Mouse (Mus musculus) CH12.LX (cell line): ENCODE measurements at regions not wholly inside any gene's neighbourhood (a gene's known extent, or its start where the extent isn't known, plus 50 kb on each side); places are given as distances from the start of the nearest gene placed in this dataset.

Source experiments
- DNase-seq: peaks from one replicate; pipeline ENCODE4 v3.0.0-alpha.2; 2013; ENCODE audit errors: extremely low read depth
- H3K27ac ChIP-seq: 2 replicates; pipeline ENCODE4 v1.5.1; 2012; ENCODE audit warnings: low read depth, mild to moderate bottlenecking, control low read depth, moderate library complexity; ENCODE audit not compliant: insufficient read depth
- H3K27me3 ChIP-seq: replicated peaks from 2 replicates; pipeline ENCODE3; 2012; ENCODE audit warnings: inconsistent platforms
- H3K36me3 ChIP-seq, 2 experiments: replicated peaks in 1 of 2; 2 replicates each; pipeline versions ENCODE3 to v1.6.1; 2012; ENCODE audit warnings: inconsistent platforms in 1 of 2, low read length in 1 of 2, mild to moderate bottlenecking in 1 of 2, mixed read lengths in 1 of 2, moderate library complexity in 1 of 2; ENCODE audit not compliant: control insufficient read depth in 1 of 2, insufficient read depth in 1 of 2
- H3K4me1 ChIP-seq, 2 experiments: 2 replicates each; pipeline ENCODE4 v1.6.1; 2012; ENCODE audit warnings: inconsistent platforms in 1 of 2, moderate library complexity in 1 of 2; ENCODE audit not compliant: insufficient read depth in 2 of 2, control insufficient read depth in 1 of 2
- H3K4me2 ChIP-seq: 2 replicates; pipeline ENCODE4 v1.6.1; 2012; ENCODE audit warnings: low read depth, mild to moderate bottlenecking, control low read depth; ENCODE audit not compliant: poor library complexity, insufficient read depth, severe bottlenecking
- H3K4me3 ChIP-seq, 3 experiments: fragments of 150-350 bp in 1 of 3; sonication (generic) in 1 of 3; replicated peaks in 1 of 3; 2 replicates each; pipeline versions ENCODE3 to v1.5.1; 2011 to 2012; ENCODE audit warnings: low read depth in 2 of 3, low read length in 2 of 3, mild to moderate bottlenecking in 2 of 3, moderate library complexity in 2 of 3, control low read depth in 1 of 3, improper control_type of control experiment in 1 of 3, inconsistent platforms in 1 of 3, mixed read lengths in 1 of 3; ENCODE audit not compliant: poor library complexity in 1 of 3
- H3K79me2 ChIP-seq: replicated peaks from 2 replicates; pipeline ENCODE4 v1.6.1; 2012; ENCODE audit warnings: mild to moderate bottlenecking, moderate library complexity; ENCODE audit not compliant: control insufficient read depth, poor library complexity, insufficient read depth, severe bottlenecking; ENCODE audit errors: extremely low read depth
- H3K9ac ChIP-seq: 2 replicates; pipeline ENCODE4 v1.6.1; 2012; ENCODE audit warnings: low read depth, mild to moderate bottlenecking, control low read depth, moderate library complexity; ENCODE audit not compliant: insufficient read depth
- H3K9me3 ChIP-seq: replicated peaks from 2 replicates; pipeline ENCODE3; 2012; ENCODE audit warnings: low read length, inconsistent platforms, mixed read lengths
- CHD2 ChIP-seq: IDR thresholded peaks from 2 replicates; pipeline ENCODE4 v1.6.1; 2011; ENCODE audit warnings: low read length, improper control_type of control experiment
- EP300 ChIP-seq: IDR thresholded peaks from 2 replicates; pipeline ENCODE4 v1.6.1; 2011; ENCODE audit warnings: low read length, improper control_type of control experiment
- GABPA ChIP-seq: IDR thresholded peaks from 2 replicates; pipeline ENCODE4 v1.6.1; 2012; ENCODE audit warnings: low read depth, low read length, improper control_type of control experiment, inconsistent platforms; ENCODE audit not compliant: insufficient replicate concordance
- HCFC1 ChIP-seq: IDR thresholded peaks from 2 replicates; pipeline ENCODE4 v1.6.1; 2012; ENCODE audit warnings: low read depth, mild to moderate bottlenecking, inconsistent platforms, low read length, improper control_type of control experiment
- IRF4 ChIP-seq: IDR thresholded peaks from 2 replicates; pipeline ENCODE4 v1.6.1; 2014; ENCODE audit warnings: low read depth, mild to moderate bottlenecking, inconsistent platforms, low read length, improper control_type of control experiment
- JUN ChIP-seq: IDR thresholded peaks from 2 replicates; pipeline ENCODE4 v1.6.1; 2011; ENCODE audit warnings: low read depth, mild to moderate bottlenecking, low read length, improper control_type of control experiment, moderate library complexity; ENCODE audit not compliant: insufficient read depth
- KAT2A ChIP-seq: IDR thresholded peaks from 2 replicates; pipeline ENCODE4 v1.6.1; 2012; ENCODE audit warnings: low read length, improper control_type of control experiment, inconsistent platforms; ENCODE audit not compliant: insufficient replicate concordance
- MAFK ChIP-seq: IDR thresholded peaks from 2 replicates; pipeline ENCODE4 v1.6.1; 2011; ENCODE audit warnings: low read length, improper control_type of control experiment; ENCODE audit not compliant: insufficient replicate concordance
- MYC ChIP-seq: IDR thresholded peaks from 2 replicates; pipeline ENCODE4 v1.6.1; 2011; ENCODE audit warnings: low read depth, mild to moderate bottlenecking, improper control_type of control experiment, low read length
- POLR2AphosphoS2 ChIP-seq: IDR thresholded peaks from 2 replicates; pipeline ENCODE4 v1.6.1; 2011; ENCODE audit warnings: low read depth, low read length, improper control_type of control experiment
- RAD21 ChIP-seq: IDR thresholded peaks from 2 replicates; pipeline ENCODE4 v1.6.1; 2011; ENCODE audit warnings: low read depth, mild to moderate bottlenecking, low read length, improper control_type of control experiment, moderate library complexity
- SIN3A ChIP-seq: IDR thresholded peaks from 2 replicates; pipeline ENCODE4 v1.6.1; 2012; ENCODE audit warnings: low read length, improper control_type of control experiment, inconsistent platforms
- SMC3 ChIP-seq: IDR thresholded peaks from 2 replicates; pipeline ENCODE4 v1.6.1; 2011; ENCODE audit warnings: low read depth, low read length, improper control_type of control experiment
- TBP ChIP-seq: conservative IDR thresholded peaks from 2 replicates; pipeline ENCODE4 v1.6.1; 2011; ENCODE audit warnings: low read depth, low read length, improper control_type of control experiment
- USF2 ChIP-seq: conservative IDR thresholded peaks from 2 replicates; pipeline ENCODE4 v1.6.1; 2011; ENCODE audit warnings: low read depth, low read length, improper control_type of control experiment
- ZKSCAN1 ChIP-seq: IDR thresholded peaks from 2 replicates; pipeline ENCODE4 v1.6.1; 2012; ENCODE audit warnings: low read depth, inconsistent platforms, low read length, improper control_type of control experiment, borderline replicate concordance
- ZNF384 ChIP-seq: IDR thresholded peaks from 2 replicates; pipeline ENCODE4 v1.6.1; 2012; ENCODE audit warnings: low read depth, low read length, improper control_type of control experiment, inconsistent platforms
- dilution Hi-C: fragments of 300-500 bp; cut with MboI; formaldehyde crosslinking; loops from 2 replicates; pipeline ENCODE4 v1.14.3; 2020; ENCODE audit warnings: low sequenced_read_pairs; ENCODE audit not compliant: extremely low pct_unique_long_range_greater_than_20kb, extremely low pct_ligation_motif_present
- in situ Hi-C: fragments of 300-500 bp; cut with MboI; formaldehyde crosslinking; loops from 3 replicates; pipeline ENCODE4 v1.14.3; 2019; ENCODE audit warnings: low sequenced_read_pairs, low pct_ligation_motif_present, low pct_unique_long_range_greater_than_20kb, mixed read lengths

- in situ Hi-C loops (loop anchor here (10.0 to 25.0 kb wide), 2 partner anchors 566 to 794 kb away; partner anchors contain the start of gene Trib2), dilution Hi-C loops (no loop called here)
- Histone ChIP-seq H3K4me3 (no peak overlapping the region), H3K9me3 (no peaks in the 10 kb centered on the region), H3K9ac (no peak overlapping the region), H3K4me1 (peaks cover 14 to 55% of the 10 kb centered on the region in 2 experiments), H3K36me3 (no peaks in the 10 kb centered on the region), H3K79me2 (no peaks in the 10 kb centered on the region), H3K27ac (no peak overlapping the region), H3K27me3 (no peaks in the 10 kb centered on the region), H3K4me2 (no peak overlapping the region)
- no peak for TF ChIP-seq CHD2
- no peak for TF ChIP-seq ZNF384
- no peak for TF ChIP-seq JUN
- TF ChIP-seq TBP: no peak
- TF ChIP-seq KAT2A: no peak
- TF ChIP-seq SIN3A: no peak
- no peak for TF ChIP-seq MAFK
- TF ChIP-seq MYC: no peak
- TF ChIP-seq POLR2AphosphoS2: no peak
- TF ChIP-seq EP300: no peak
- TF ChIP-seq GABPA: no peak
- no peak for TF ChIP-seq RAD21
- DNase-seq: no peak
These were observed 229.7 kb downstream of the Lpin1 start for GRCm38 (mm10) chr12:16381026-16381425.

GRCm38 (mm10) chr12:16380346-16380745 is 230.4 kb downstream of the Lpin1 start:
- Histone ChIP-seq H3K9ac (no peak overlapping the region), H3K79me2 (no peaks in the 10 kb centered on the region), H3K4me2 (no peak overlapping the region), H3K9me3 (no peaks in the 10 kb centered on the region), H3K27ac (no peak overlapping the region), H3K4me3 (no peak overlapping the region), H3K36me3 (no peaks in the 10 kb centered on the region), H3K4me1 (peaks cover 16 to 55% of the 10 kb centered on the region in 2 experiments), H3K27me3 (no peaks in the 10 kb centered on the region)
- DNase-seq: no peak
- dilution Hi-C loops (no loop called here), in situ Hi-C loops (loop anchor here (10.0 to 25.0 kb wide), 2 partner anchors 566 to 793 kb away; partner anchors contain the start of gene Trib2)
- no peak for TF ChIP-seq MAFK
- no peak for TF ChIP-seq SMC3
- TF ChIP-seq IRF4: no peak

GRCm38 (mm10) chr12:16379415-16379814 is 231.4 kb downstream of the Lpin1 start:
- in situ Hi-C loops (loop anchor here (25.0 kb wide), 1 partner anchor 792 kb away; no protein-coding TSS in a partner anchor), dilution Hi-C loops (no loop called here)
- TF ChIP-seq HCFC1: no peak
- TF ChIP-seq CHD2: no peak
- no peak for TF ChIP-seq RAD21
- TF ChIP-seq USF2: no peak
- TF ChIP-seq JUN: no peak
- no peak for TF ChIP-seq EP300
- no peak for TF ChIP-seq ZKSCAN1
- TF ChIP-seq ZNF384: no peak
- Histone ChIP-seq H3K4me2 (no peak overlapping the region), H3K4me3 (no peak overlapping the region), H3K36me3 (no peaks in the 10 kb centered on the region), H3K79me2 (no peaks in the 10 kb centered on the region), H3K27ac (no peak overlapping the region), H3K9me3 (no peaks in the 10 kb centered on the region), H3K9ac (no peak overlapping the region), H3K4me1 (peaks cover 19 to 57% of the 10 kb centered on the region in 2 experiments), H3K27me3 (no peaks in the 10 kb centered on the region)
- no peak for DNase-seq
